Mouse (Mus musculus): Measurements from ENCODE around the gene Surf1.

DNA sequence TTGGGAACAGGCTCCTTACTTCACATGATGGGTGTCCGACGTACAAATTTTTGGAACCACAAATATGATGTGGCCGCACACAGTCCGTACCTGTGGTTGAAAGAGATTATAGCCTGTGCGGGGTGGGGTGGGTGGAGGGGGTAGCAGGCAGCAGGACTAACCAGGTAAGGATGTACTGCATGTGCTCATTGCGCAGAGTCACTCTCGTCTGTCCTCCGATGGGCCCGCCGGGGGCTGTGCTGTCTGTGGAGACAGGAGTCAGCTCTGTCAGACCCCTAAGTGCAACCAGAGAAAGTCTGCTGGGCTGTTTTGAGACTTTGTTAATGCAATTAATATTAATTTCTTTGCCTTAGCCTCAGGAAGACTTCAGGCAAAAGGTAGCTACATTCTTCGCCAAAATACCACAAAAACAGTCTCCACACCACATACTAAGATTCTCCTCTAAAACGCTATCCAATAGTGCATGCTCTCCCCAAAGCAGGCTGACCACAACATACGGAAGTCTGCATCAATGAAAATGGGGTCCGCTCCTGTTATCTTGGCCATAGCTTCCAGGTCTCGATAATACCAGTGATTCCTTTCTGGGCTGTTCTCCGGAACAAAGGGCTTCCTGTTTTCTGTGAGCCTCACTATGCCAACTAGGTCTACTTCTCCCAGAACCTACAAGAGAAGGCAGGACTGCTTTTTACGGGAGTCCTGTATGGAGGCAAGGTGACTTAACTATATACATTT is 2.7 kb downstream of the Surf1 start:
- TF ChIP-seq CTCF (IDR thresholded peaks at IDR 0.05; ENCODE audit: borderline replicate concordance, extremely low read depth, insufficient read depth, insufficient read length) (no peak), POLR2A (IDR thresholded peaks at IDR 0.05; ENCODE audit: borderline replicate concordance, extremely low read depth, insufficient read depth, insufficient read length, poor library complexity, severe bottlenecking) (no peak)

Data from brain, embryonic 14.5 days (tissue).